Mouse (Mus musculus): ENCODE measurements around the gene Tet1. TPM values are rescaled to one million over a fixed set of nuclear protein-coding genes. Genes with fewer than 3 reads are reported as not detected.

Gene Tet1
- polyA plus RNA-seq, 1 experiment from 2014 or later: 28.7 TPM

DNA sequence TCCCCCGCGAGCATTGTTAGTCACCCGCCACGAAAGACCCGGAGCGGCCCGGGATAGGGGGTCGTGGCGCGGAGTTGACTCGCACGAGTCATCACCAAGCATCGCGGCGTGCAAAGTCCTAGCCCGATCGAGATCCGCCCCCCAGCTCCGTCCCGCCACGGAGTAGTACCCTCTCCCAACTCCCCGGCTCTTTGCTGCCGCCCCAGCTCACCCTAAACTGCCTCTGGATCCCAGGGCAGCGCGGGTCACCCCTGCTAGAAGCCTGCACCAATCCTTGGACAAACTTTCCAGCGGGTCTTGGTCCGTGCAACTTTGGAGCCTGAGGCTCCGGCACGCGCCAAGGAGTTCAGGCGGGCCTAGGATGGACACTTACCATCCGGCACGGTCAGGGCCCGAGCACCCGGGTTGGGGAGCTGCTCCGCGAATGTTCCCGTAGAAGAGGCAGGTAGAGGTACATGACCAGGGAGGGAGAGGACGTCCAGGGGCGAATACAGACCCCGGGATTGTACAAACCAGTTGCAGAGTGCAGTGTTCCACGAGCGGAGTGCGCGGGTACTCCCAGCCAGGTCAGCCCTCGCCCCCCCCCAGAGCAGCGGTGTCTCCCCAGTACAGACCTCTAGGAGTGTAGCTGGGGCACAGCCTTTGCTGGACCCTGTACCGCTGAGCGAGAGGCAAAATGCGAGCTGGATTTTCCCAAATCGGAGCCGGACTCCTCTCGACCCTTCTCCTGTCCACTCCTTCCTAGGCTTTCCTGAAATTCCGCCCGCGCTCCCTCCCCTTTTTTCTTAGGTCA, 21.8 kb downstream of the Tet1 start:
- Histone ChIP-seq H3K4me2 (peak overlapping the region; percentile 88), H3K4me3 (replicated peaks) (peak overlapping the region; percentile 72), H3K27me3 (no peaks in the 10 kb centered on the region), H3K36me3 (no peaks in the 10 kb centered on the region), H3K27ac (peak overlapping the region; percentile 83), H3K9me3 (no peaks in the 10 kb centered on the region), H3K4me1 (replicated peaks) (peaks cover 9% of the 10 kb centered on the region), H3K9ac (replicated peaks) (peak overlapping the region; percentile 83)
- under 1% methylated on average over 52 of the region's 56 CpGs for WGBS
- peak; percentile 74 for ATAC-seq (ENCODE audit: insufficient number of reproducible peaks, insufficient read depth, low FRiP score, low TSS enrichment, low read depth)

DNA sequence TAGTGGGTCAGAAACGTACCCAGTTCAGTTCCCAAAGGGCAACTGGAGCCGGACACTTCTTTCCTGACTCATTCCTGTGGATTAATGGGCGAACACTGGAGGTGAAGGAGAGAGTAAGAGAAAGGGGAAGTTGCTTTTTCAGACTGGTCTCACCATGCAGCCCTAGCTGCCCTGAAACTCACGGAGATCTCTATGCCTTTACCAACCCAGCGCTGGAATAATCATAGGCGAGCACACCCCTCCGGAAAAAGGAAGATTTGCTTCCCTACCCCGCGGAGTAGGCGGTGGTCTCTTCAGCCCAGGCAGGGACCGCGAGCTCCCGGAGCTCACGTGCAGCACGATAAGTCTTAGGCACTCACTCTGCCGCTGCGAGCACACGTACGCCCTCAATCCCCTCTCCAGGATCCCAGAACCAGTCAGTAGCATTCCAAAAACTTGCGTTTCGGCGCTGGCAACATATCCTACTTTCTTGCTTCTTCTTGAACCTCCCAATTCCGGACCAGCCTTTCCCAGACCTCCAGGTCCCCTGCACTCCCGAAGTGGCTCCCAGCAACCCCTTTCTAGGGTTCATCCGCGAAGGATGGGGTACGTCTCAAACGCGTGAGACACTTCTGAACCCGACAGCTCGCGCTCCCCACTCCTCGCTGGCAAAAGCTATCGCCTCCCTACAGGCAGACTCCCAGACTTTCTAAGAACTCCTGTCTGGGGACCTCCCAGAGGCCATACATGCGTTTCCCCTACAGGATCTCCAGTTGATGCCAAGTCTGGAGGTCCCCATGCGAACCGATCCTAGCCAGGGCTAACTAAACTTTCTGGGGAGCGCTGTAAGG, 22.6 kb downstream of the Tet1 start:
- Histone ChIP-seq H3K4me3 (replicated peaks) (peak overlapping the region; percentile 72), H3K9ac (replicated peaks) (peak overlapping the region; percentile 83), H3K4me2 (peak overlapping the region; percentile 88), H3K27me3 (no peaks in the 10 kb centered on the region), H3K36me3 (no peaks in the 10 kb centered on the region), H3K9me3 (no peaks in the 10 kb centered on the region), H3K27ac (peak overlapping the region; percentile 83), H3K4me1 (replicated peaks) (peaks cover 9% of the 10 kb centered on the region)
- under 1% methylated on average over 38 of the region's 38 CpGs for WGBS
- ATAC-seq (ENCODE audit: insufficient number of reproducible peaks, insufficient read depth, low FRiP score, low TSS enrichment, low read depth): peak; percentile 54; the same call in 1 of the 2 replicates

DNA sequence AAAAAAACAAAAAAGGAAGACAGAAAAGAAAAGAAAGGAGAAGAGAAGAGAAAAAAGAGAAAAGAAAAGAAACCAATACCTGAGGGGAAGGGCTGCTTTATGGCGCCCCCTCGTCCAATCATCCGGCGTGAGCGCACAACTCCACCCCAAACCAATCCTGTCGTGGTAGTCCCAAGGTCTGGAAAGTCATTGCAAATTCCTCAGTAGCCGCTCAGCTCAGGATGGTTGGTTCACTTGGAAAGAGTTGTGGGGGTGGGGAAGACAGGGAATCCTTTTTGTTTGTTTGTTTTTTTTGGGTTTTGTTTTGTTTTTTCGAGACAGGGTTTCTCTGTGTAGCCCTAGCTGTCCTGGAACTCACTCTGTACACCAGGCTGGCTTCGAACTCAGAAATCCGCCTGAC, 23.3 kb downstream of the Tet1 start:
- ATAC-seq (ENCODE audit: insufficient number of reproducible peaks, insufficient read depth, low FRiP score, low TSS enrichment, low read depth): no peak
- Histone ChIP-seq H3K9me3 (no peaks in the 10 kb centered on the region), H3K4me1 (replicated peaks) (peaks cover 9% of the 10 kb centered on the region), H3K27ac (no peak overlapping the region), H3K36me3 (no peaks in the 10 kb centered on the region), H3K9ac (replicated peaks) (no peak overlapping the region), H3K27me3 (no peaks in the 10 kb centered on the region), H3K4me3 (replicated peaks) (peak overlapping the region; percentile 72), H3K4me2 (peak overlapping the region; percentile 88)
- 18% methylated on average over 10 of the region's 10 CpGs for WGBS

DNA sequence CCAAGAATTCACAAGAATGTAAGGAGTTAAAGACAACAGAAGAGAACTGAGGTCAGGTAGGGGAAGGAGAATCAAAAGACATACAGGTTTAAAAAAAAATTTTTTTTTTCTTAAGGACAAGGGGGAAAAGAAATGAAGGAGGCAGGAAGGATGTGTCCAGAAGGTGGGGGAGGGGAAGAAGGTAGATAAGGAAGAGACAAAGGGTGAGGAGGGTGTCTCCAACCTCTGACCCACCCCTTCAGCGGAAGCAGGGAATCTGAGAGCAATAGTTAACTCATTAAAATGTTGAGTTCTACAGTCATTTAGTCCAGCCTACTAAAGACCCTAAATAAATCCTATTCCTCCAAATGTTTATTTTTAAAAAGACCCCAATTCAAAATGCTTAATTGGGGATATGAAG, 24.3 kb downstream of the Tet1 start:
- Histone ChIP-seq H3K27me3 (no peaks in the 10 kb centered on the region), H3K4me1 (replicated peaks) (peaks cover 9% of the 10 kb centered on the region), H3K36me3 (peaks cover 4% of the 10 kb centered on the region), H3K9ac (replicated peaks) (no peak overlapping the region), H3K4me3 (replicated peaks) (no peak overlapping the region), H3K4me2 (peak overlapping the region; percentile 32; the same call in 1 of the 2 replicates), H3K27ac (no peak overlapping the region), H3K9me3 (no peaks in the 10 kb centered on the region)
- no peak for ATAC-seq (ENCODE audit: insufficient number of reproducible peaks, insufficient read depth, low FRiP score, low TSS enrichment, low read depth)
- 73% methylated on average over 1 of the region's 1 CpGs for WGBS

DNA sequence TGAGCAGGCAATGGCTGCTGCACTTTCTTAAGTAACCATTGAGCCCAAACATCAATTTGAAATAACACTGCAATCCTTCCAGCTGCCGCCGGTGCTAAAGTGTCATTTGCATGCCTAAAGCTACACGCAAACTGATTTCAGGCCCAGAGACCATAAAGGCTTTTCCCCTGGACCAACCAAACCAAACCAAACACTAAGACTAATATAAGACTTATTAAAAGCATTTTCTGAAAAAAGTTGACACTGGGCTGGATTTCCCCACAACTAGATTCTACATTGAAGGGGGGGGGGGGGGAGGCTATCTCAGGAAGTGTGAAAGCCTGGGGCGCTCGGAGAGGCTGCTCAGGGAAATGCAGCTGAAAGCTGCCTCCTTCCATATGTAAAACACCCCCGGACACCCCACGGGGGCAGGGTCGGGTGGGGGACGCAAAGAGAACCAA, 24.8 kb downstream of the Tet1 start:
- no peaks in the 10 kb centered on the region for H3K9me3 ChIP-seq
- peak overlapping the region; percentile 32; the same call in 1 of the 2 replicates for H3K4me2 ChIP-seq
- no peaks in the 10 kb centered on the region for H3K27me3 ChIP-seq
- H3K27ac ChIP-seq: no peak overlapping the region
- no peak for ATAC-seq (ENCODE audit: insufficient number of reproducible peaks, insufficient read depth, low FRiP score, low TSS enrichment, low read depth)
- H3K4me1 ChIP-seq (replicated peaks): peaks cover 9% of the 10 kb centered on the region
- no peak overlapping the region for H3K9ac ChIP-seq (replicated peaks)
- no peak overlapping the region for H3K4me3 ChIP-seq (replicated peaks)
- peaks cover 10% of the 10 kb centered on the region for H3K36me3 ChIP-seq
- 7% methylated on average over 9 of the region's 9 CpGs for WGBS

DNA sequence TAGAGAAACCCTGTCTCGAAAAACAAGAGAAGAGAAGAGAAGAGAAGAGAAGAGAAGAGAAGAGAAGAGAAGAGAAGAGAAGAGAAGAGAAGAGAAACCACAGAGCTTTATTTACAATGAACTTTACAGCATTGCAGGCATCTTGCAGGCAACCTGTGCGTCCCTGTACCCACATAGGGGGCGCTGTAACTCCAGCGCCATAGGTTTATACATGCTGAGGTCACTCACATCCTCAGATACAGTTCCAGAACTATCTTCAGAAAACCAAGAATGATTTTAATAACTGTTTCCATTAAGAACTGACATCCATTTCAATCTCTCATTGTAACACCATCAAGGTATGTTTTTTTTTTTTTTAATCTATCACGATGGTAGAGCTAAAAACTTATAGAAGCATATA, 27.6 kb downstream of the Tet1 start:
- Histone ChIP-seq H3K27ac (no peak overlapping the region), H3K9me3 (no peaks in the 10 kb centered on the region), H3K9ac (replicated peaks) (no peak overlapping the region), H3K36me3 (peaks cover 33% of the 10 kb centered on the region), H3K4me1 (replicated peaks) (peaks cover 9% of the 10 kb centered on the region), H3K27me3 (no peaks in the 10 kb centered on the region), H3K4me2 (no peak overlapping the region), H3K4me3 (replicated peaks) (no peak overlapping the region)
- 51% methylated on average over 5 of the region's 5 CpGs for WGBS
- no peak for ATAC-seq (ENCODE audit: insufficient number of reproducible peaks, insufficient read depth, low FRiP score, low TSS enrichment, low read depth)

DNA sequence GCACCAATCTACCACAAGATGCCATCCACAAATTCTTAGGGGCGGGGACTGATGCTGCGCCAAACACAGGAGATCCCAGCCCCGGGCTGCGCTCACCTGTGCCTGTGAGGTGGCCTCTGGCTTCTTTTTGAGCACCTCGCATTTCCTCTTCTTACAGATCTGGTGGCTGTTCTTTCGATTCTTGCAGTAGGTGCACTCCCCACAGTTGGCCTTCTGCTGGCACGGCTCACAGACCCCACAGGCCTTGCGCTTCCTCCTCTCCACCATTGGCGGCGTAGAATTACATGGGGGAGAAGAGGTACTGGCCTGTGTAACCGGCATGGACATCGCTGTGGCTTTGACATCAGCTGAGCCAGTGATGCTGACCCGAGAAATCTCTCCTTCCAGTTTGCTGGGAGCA, 30.7 kb downstream of the Tet1 start:
- no peaks in the 10 kb centered on the region for H3K27me3 ChIP-seq
- 81% methylated on average over 13 of the region's 13 CpGs for WGBS
- no peak overlapping the region for H3K4me3 ChIP-seq (replicated peaks)

DNA sequence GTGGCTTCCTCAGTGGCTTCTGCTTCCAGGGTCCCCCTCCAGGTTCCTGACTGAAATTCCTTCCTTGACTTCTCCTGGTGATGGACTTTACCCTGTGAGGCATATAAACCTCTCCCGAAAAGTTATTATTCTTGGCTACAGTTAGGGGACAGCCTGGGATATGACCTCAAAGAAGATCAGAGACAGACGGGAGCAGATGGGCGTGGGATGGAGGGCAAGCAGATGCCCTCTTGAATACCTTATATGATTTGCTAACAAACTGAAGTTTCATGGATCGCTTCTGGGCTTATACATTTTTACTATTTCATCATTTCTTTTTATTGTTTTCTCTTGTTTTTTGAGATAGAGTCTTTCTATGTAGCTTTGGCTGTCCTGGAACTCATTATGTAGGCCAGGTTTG, 33.2 kb downstream of the Tet1 start:
- no peaks in the 10 kb centered on the region for H3K9me3 ChIP-seq
- no peak overlapping the region for H3K4me3 ChIP-seq (replicated peaks)
- H3K4me1 ChIP-seq (replicated peaks): no peaks in the 10 kb centered on the region
- H3K4me2 ChIP-seq: no peak overlapping the region
- H3K36me3 ChIP-seq: peaks cover 33% of the 10 kb centered on the region
- H3K27me3 ChIP-seq: no peaks in the 10 kb centered on the region
- H3K27ac ChIP-seq: no peak overlapping the region
- no peak for ATAC-seq (ENCODE audit: insufficient number of reproducible peaks, insufficient read depth, low FRiP score, low TSS enrichment, low read depth)
- no peak overlapping the region for H3K9ac ChIP-seq (replicated peaks)
- 94% methylated on average over 4 of the region's 4 CpGs for WGBS

More for the DNA sequence above, 30.7 kb downstream of the Tet1 start:
- H3K9ac ChIP-seq (replicated peaks): no peak overlapping the region
- H3K4me2 ChIP-seq: no peak overlapping the region
- no peak for ATAC-seq (ENCODE audit: insufficient number of reproducible peaks, insufficient read depth, low FRiP score, low TSS enrichment, low read depth)
- no peaks in the 10 kb centered on the region for H3K9me3 ChIP-seq
- no peaks in the 10 kb centered on the region for H3K4me1 ChIP-seq (replicated peaks)
- H3K36me3 ChIP-seq: peaks cover 33% of the 10 kb centered on the region
- no peak overlapping the region for H3K27ac ChIP-seq

DNA sequence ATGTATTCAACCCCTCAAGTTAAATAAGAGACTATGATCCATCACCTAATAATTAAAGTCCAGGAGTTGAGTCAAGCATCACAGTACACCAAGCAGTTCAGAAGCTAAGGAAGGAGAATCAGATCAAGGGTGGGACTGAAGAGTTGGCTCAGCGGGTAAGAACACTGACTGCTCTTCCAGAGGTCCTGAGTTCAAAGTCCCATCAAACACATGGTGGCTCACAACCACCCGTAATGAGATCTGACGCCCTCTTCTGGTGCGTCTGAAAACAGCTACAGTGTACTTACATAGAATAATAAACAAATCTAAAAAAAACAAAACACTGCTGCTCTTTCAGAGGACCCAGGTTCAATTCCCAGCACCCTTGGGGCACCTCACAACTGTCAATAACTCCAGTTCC, 34.0 kb downstream of the Tet1 start:
- 82% methylated on average over 4 of the region's 4 CpGs for WGBS
- Histone ChIP-seq H3K4me3 (replicated peaks) (no peak overlapping the region), H3K9ac (replicated peaks) (no peak overlapping the region), H3K4me1 (replicated peaks) (no peaks in the 10 kb centered on the region), H3K27me3 (no peaks in the 10 kb centered on the region), H3K4me2 (no peak overlapping the region), H3K27ac (no peak overlapping the region), H3K36me3 (peaks cover 32% of the 10 kb centered on the region), H3K9me3 (no peaks in the 10 kb centered on the region)
- ATAC-seq (ENCODE audit: insufficient number of reproducible peaks, insufficient read depth, low FRiP score, low TSS enrichment, low read depth): no peak

DNA sequence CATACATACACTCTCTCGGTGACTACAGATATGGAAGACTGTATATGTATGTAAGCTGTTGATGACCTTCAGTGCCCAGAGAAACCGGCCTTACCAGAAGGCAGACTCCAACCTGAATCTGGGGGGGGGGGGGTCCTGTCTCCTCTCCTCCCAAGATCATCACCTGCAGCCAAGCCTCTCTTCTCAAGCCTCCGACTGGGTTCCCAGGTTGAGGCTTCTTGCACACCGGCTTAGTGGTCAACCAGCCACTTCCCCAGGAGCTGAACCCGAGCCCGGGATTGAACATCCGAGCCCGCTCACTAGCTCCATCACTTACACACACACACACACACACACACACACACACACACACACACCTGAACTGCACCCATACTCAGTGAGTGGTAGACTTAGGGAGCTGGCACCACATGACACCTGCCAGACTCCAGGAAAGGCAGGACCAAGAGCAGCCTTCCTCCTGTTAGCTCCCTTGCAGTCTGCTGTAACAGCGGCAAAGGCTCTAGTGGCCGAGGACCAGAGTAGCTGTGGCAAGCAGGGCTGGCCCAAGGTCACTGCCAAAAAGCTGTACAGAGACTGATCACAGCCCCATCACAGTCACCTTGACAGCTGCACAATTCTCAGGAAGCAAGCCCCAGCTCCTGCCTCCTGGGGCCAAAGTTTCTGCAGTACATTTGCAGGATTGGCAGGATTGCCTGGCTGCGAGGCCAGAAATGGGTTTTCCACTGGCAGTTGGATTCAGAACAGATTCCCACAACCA, 42.6 kb downstream of the Tet1 start:
- H3K4me3 ChIP-seq (replicated peaks): peak overlapping the region; percentile 48
- H3K36me3 ChIP-seq: peaks cover 11% of the 10 kb centered on the region
- H3K9me3 ChIP-seq: peaks cover 5% of the 10 kb centered on the region
- no peaks in the 10 kb centered on the region for H3K27me3 ChIP-seq
- peaks cover 28% of the 10 kb centered on the region for H3K4me1 ChIP-seq (replicated peaks)
- peak overlapping the region; percentile 81 for H3K4me2 ChIP-seq
- 0 out of 2 replicates have a peak overlapping the region, but pooled peaks have one; percentile 34 for H3K9ac ChIP-seq (replicated peaks)
- no peak for ATAC-seq (ENCODE audit: insufficient number of reproducible peaks, insufficient read depth, low FRiP score, low TSS enrichment, low read depth)
- 38% methylated on average over 10 of the region's 11 CpGs for WGBS
- H3K27ac ChIP-seq: peak overlapping the region; percentile 90

Data from limb, embryonic 12.5 days (tissue).